Mouse (Mus musculus): ENCODE measurements around the gene Cdc42se1.

Gene Cdc42se1

DNA sequence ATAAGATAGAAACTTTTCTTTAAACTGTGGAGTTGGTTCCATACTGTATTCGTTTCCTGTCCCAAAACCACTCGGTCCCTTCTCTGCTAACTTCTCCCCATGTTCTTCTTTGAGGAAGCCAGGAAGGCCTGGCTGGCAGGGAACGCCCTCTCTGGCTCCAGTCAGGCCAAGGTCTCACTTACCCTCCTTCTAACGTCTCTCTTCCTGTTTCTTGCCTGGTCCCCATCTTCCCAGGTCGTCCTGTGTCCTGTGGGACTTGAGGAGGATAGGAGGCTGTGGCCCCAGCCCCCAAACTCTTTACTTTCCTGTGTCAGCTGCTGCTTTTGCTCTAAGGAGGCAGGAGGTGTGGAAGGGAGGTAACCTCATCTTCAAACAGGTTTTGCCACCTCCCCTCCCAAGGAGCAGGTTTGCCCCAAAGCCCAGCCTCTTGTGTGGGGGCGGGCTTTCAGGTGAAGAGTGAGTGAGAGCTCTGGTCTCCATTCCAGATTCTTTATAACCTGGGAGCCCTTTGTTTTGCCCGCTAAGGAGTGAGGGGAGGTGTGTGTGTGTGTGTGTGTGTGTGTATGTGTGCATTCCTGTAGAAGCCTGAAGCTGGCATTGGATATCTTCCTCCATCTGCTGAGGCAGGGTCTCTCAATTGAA lies 22.4 kb downstream of the Cdc42se1 start, which contains the start of gene Bnipl:
TSS of gene Bnipl (minus strand) at position 411 of the 642 bp plus-strand sequence.
- DNase-seq = no peak

GRCm38 (mm10) chr3:95256931-95257330 lies 28.4 kb downstream of the Cdc42se1 start:
- DNase-seq = no peak

GRCm38 (mm10) chr3:95261975-95262374 lies 33.4 kb downstream of the Cdc42se1 start:
- DNase-seq = no peak

GRCm38 (mm10) chr3:95263089-95263739 lies 34.7 kb downstream of the Cdc42se1 start:
- DNase-seq = peak; percentile 86 to 90

DNA sequence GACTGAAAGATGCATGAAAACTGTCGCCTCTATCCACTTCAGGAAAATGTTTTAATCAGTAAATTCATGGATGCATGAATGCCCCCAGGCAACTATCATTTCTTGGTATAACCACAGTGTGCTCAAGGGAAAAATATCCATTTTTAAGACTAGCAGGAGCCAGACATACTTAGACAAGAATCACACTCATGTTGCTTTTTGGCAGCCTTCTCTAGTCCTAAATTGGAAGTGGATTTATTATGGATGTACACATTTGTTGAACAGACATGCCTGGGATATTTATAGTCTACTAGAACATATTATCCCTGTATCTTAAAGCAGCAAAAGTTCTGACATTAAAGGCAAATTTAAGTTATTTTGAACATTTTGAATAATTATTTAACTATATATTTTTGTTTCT lies 36.2 kb downstream of the Cdc42se1 start:
- DNase-seq = no peak

- no peak for DNase-seq
These were observed 37.5 kb downstream of the Cdc42se1 start for GRCm38 (mm10) chr3:95266052-95266451.

- DNase-seq = no peak
These were observed 39.3 kb downstream of the Cdc42se1 start for GRCm38 (mm10) chr3:95267855-95268254.

DNA sequence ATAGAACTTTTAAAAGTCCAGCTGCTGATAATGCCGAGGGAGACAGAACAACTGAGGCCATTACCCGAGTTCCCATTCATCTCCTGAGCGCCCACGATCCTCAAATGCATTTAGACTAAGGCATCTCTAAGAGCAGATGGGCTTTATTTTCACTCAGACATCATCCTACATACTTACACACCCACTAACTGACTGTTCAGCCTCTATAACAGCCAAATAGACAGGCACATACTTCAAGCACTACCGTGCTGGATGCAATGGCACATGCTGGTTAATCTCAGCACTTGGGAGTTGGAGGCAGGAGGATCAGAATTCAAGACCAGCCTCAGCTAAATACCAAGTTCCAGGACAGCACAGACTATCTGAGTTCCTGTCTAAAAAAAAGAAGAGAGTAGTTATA lies 41.3 kb downstream of the Cdc42se1 start:
- no peak for DNase-seq

GRCm38 (mm10) chr3:95270766-95271364 lies 42.3 kb downstream of the Cdc42se1 start:
- DNase-seq = no peak

GRCm38 (mm10) chr3:95273471-95273870 lies 44.9 kb downstream of the Cdc42se1 start:
- DNase-seq = no peak

- no peak for DNase-seq
These were observed 45.9 kb downstream of the Cdc42se1 start for GRCm38 (mm10) chr3:95274453-95274852.

DNA sequence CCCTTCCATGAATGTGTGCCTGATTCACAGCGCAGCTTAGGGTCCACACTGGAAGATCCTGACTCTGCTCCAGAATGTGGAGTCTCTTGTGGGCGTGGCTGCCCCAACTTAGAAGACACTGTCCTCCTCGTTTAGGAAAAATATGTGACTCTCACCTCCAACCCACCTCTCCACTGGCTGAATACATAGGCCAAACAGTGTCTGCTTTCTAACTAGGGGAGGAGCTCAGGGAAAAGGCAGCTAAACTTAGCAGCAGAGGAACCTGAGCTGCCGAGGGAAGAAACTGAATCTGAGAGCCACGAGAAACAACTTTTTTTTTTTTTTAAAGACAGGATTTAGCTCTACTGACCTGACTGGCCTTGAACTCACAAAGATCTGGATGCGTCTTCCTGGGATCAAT lies 46.6 kb downstream of the Cdc42se1 start:
- DNase-seq = no peak

DNA sequence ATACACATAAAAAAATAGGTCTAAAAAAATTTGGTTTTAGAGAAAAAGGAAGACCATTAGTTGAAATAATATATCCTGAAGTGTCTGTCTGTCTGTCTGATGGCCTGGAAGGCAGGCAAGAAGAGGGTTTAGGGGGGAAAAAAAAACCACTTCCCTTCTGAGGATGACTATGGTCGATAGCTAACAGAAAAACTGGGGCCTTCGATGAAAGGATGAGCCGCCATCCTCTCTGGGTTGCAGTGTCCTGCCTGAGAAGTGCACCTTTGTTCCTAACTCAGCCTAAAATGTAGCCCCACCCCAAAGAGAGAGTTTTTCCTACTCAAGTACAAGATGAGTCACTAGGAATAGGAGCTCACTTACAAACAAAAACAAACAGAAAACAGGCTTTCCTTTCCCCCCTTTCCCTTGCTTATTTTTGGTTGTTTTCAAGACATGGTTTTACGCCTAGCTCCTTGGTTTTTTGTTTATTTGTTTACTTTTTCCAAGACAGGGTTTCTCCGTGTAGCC lies 47.9 kb downstream of the Cdc42se1 start:
- DNase-seq = no peak

DNA sequence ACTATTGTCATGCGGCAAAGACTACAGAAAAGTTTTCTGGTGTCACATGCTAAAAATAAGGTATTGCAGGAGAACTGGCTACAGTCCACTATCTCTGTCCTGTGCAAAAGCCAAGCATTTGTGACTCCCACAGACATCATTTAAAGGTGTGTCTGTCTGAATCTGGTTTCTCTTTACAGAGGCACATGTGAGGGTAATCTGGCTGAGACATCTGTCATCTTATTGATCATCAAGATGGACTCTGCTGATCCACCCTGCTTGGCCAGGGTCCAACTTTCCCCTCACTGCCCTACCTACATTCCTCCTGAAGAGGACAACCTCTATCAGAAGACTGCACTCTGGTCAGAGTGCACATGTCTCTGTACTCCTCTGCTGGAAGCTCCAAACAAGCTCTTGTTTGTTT lies 48.6 kb downstream of the Cdc42se1 start:
- peak in 1 of 2 experiments; percentile 44 for DNase-seq

GRCm38 (mm10) chr3:95280747-95281146 lies 52.2 kb downstream of the Cdc42se1 start:
- peak; percentile 54 to 64 for DNase-seq

GRCm38 (mm10) chr3:95281216-95282126 lies 52.9 kb downstream of the Cdc42se1 start, which contains the start of the genes Mindy1 and Prune1:
Gene Mindy1 (plus strand): TSS chr3:95281345.
Gene Prune1 (minus strand): TSS chr3:95282076.
- peak; percentile 99 to 100 for DNase-seq

DNA sequence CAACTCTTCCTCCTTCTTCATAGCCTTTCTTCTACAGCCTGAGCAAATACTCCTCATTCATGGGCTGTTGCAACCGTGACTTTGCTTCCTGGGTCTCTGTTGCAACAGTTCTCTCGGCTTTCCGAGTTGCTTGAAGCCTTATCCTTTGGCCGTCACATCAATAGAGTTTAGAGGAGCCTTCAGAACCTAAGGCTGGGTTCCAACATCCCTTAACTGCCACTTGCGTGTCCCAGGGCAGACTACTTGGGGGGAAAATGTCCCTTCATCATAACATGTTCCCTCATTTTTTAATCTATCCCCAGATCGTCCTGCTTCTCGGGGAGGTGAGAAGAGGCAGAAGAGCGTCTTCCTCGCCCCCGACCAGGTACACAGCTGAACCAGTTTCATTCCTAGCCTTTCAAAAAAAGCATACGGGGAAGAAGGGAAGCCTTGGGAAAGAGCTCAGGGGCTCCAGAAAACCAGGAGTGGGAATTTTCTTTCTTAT lies 53.9 kb downstream of the Cdc42se1 start:
- peak; percentile 27 to 44 for DNase-seq

GRCm38 (mm10) chr3:95282865-95283588 lies 54.5 kb downstream of the Cdc42se1 start:
- DNase-seq = peak; percentile 86 to 91

GRCm38 (mm10) chr3:95283589-95283941 lies 55.0 kb downstream of the Cdc42se1 start:
- no peak for DNase-seq

DNA sequence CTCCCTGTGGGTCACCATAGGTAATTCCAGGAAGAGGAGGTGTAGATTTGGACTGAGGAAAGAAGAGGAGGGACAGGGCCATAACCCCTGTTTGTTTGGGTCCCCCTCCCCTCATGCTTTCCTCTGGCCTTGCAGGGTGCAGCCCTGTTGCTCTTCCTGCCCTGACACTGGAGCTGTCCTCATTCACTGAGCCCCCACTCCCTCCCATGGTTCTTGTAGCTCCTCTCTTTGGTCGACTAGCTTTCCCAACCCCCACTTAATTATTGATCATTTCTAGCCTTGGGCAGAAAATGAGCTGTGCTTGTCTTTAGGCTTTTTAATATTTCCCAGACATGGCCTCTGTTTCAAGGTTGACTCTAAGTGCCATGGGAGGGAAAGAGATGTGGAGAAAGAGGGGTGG lies 55.5 kb downstream of the Cdc42se1 start:
- no peak for DNase-seq

- DNase-seq = no peak
These were observed 56.2 kb downstream of the Cdc42se1 start for GRCm38 (mm10) chr3:95284501-95285281.
